Mouse (Mus musculus) myocyte (in vitro differentiated cells): ENCODE results near the gene Gm13124. TPM values are rescaled to one million over a fixed set of nuclear protein-coding genes. Genes with fewer than 3 reads are reported as not detected.
"Not testable (repeated sequence)": the region's sequence is repeated elsewhere in the genome, so short reads cannot be mapped to it uniquely, and the experiment has no call there.

Experiments used
- H3K27me3 ChIP-seq: one replicate; pipeline ENCODE4 v1.6.1; 2011; ENCODE audit not compliant: control insufficient read depth, insufficient read depth, insufficient read length
- H3K36me3 ChIP-seq: one replicate; pipeline ENCODE4 v1.6.1; 2011; ENCODE audit not compliant: control insufficient read depth, insufficient read depth
- H3K4me2 ChIP-seq: one replicate; pipeline ENCODE4 v1.6.1; 2011; ENCODE audit warnings: low read depth, control low read depth
- H3K4me3 ChIP-seq: one replicate; pipeline ENCODE4 v1.5.1; 2011; ENCODE audit warnings: mild to moderate bottlenecking, control low read depth, moderate library complexity
- H3K79me2 ChIP-seq: one replicate; pipeline ENCODE4 v1.6.1; 2011; ENCODE audit not compliant: control insufficient read depth, insufficient read depth
- H3ac ChIP-seq: one replicate; pipeline ENCODE4 v1.6.1; 2011; ENCODE audit not compliant: control insufficient read depth, insufficient read length
- CEBPB ChIP-seq: IDR thresholded peaks from 2 replicates; pipeline ENCODE4 v1.6.1; 2011; ENCODE audit warnings: mild to moderate bottlenecking, moderate library complexity; ENCODE audit not compliant: poor library complexity, insufficient read depth, severe bottlenecking
- E2F4 ChIP-seq: IDR thresholded peaks from one replicate; pipeline ENCODE4 v1.6.1; 2011; ENCODE audit warnings: mild to moderate bottlenecking, control low read depth, moderate library complexity; ENCODE audit not compliant: insufficient read depth
- MAX ChIP-seq: IDR thresholded peaks from one replicate; pipeline ENCODE4 v1.6.1; 2011; ENCODE audit warnings: low read depth, mild to moderate bottlenecking, control low read depth
- MYOD1 ChIP-seq, 3 experiments: IDR thresholded peaks; one replicate each; pipeline ENCODE4 v1.6.1; 2011; ENCODE audit warnings: control low read depth in 2 of 3, low read depth in 2 of 3, mild to moderate bottlenecking in 2 of 3, moderate library complexity in 1 of 3; ENCODE audit not compliant: insufficient read length in 2 of 3, control insufficient read depth in 1 of 3
- MYOG ChIP-seq, 3 experiments: IDR thresholded peaks; one replicate each; pipeline ENCODE4 v1.6.1; 2011; ENCODE audit warnings: control low read depth in 2 of 3, low read depth in 2 of 3, mild to moderate bottlenecking in 2 of 3; ENCODE audit not compliant: insufficient read length in 2 of 3, control insufficient read depth in 1 of 3, insufficient read depth in 1 of 3
- POLR2A ChIP-seq: IDR thresholded peaks from one replicate; pipeline ENCODE4 v1.6.1; 2011; ENCODE audit warnings: low read depth, mild to moderate bottlenecking, control low read depth, moderate library complexity; ENCODE audit not compliant: insufficient read length
- POLR2AphosphoS2 ChIP-seq: IDR thresholded peaks from one replicate; pipeline ENCODE4 v1.6.1; 2011; ENCODE audit warnings: low read depth, control low read depth; ENCODE audit not compliant: insufficient read length
- REST ChIP-seq: IDR thresholded peaks from one replicate; pipeline ENCODE4 v1.6.1; 2011; ENCODE audit warnings: mild to moderate bottlenecking, control low read depth, moderate library complexity; ENCODE audit not compliant: insufficient read depth, insufficient read length
- SRF ChIP-seq: IDR thresholded peaks from one replicate; pipeline ENCODE4 v1.6.1; 2011; ENCODE audit warnings: low read depth; ENCODE audit not compliant: control insufficient read depth, insufficient read length
- TCF12 ChIP-seq: IDR thresholded peaks from one replicate; pipeline ENCODE4 v1.6.1; 2011; ENCODE audit warnings: mild to moderate bottlenecking, control low read depth; ENCODE audit not compliant: poor library complexity, insufficient read depth, severe bottlenecking
- TCF3 ChIP-seq: IDR thresholded peaks from one replicate; pipeline ENCODE4 v1.6.1; 2011; ENCODE audit warnings: low read depth, control low read depth; ENCODE audit not compliant: insufficient read length
- USF1 ChIP-seq: IDR thresholded peaks from one replicate; pipeline ENCODE4 v1.6.1; 2011; ENCODE audit warnings: low read depth, mild to moderate bottlenecking, control low read depth, moderate library complexity
- polyA plus RNA-seq: library from polyadenylated mRNA; unstranded; fragments of >200 nt; fragmentation: generic; extraction: Trizol; gene quantifications from one replicate; pipeline ENCODE4 v1.2.1, GENCODE M21; 2012; ENCODE audit warnings: missing spikeins

Gene Gm13124
- polyA plus RNA-seq = not detected

DNA sequence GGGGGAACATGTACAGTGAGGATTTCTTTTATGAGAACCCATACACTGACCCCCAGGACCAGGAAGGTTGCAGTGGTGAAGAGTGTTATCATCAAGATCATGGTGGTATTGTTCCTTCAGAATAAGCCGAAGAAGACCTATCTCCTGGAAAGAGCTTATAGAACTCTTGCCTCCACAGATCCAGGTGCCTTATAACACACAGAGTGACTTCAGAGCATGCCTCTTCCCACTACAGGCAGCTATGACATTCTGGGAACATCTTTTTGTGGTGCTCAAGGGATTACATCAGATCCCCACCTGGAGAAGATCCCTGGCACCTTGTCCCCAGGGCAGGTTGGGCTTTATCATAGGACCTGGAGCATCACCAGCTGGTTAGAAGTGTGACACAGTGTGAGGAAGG, at the start of gene Gm13124:
Gene Gm13124, minus strand, starts transcription at position 101 of the 400 bp plus-strand sequence.
- no peak for TF ChIP-seq MYOG (IDR thresholded peaks at IDR 0.05; ENCODE audit: control insufficient read depth in 1 of 3, insufficient read depth in 1 of 3, insufficient read length in 2 of 3, low read depth in 2 of 3)
- no peak for TF ChIP-seq SRF
- Histone ChIP-seq H3K27me3 (no peaks in the 10 kb centered on the region), H3K4me3 (no peak within 1 kb of the TSS)

DNA sequence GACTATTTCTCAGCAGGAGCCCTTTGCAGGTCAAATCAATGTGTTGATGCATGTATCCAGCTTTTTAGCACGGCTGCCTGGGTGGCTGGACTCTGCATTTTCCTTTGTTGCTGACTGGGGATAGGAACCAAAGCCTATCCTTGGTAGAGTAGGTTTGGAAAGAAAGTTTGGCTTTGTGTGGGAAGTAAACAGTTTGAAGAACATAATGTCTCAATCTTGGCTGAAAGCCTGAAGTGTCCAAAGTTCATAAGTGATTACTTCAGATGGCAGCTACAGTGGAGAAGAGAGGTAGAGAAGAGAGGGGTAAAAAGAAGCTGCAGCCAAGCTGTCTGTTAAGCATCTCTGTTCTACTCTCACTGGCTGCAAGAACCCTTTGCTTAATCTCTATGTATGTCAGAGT, 49.7 kb upstream of the Gm13124 start:
- no peak overlapping the region for H3K4me3 ChIP-seq
- H3ac ChIP-seq = no peak overlapping the region
- H3K79me2 ChIP-seq = no peaks in the 10 kb centered on the region
- TF ChIP-seq REST = no peak
- TF ChIP-seq SRF = no peak
- TF ChIP-seq CEBPB = no peak
- TF ChIP-seq E2F4 = no peak
- no peak for TF ChIP-seq MYOG (IDR thresholded peaks at IDR 0.05; ENCODE audit: control insufficient read depth in 1 of 3, insufficient read depth in 1 of 3, insufficient read length in 2 of 3, low read depth in 2 of 3)
- no peak for TF ChIP-seq TCF12
- TF ChIP-seq POLR2A = no peak
- no peak for TF ChIP-seq POLR2AphosphoS2
- no peak for TF ChIP-seq TCF3
- TF ChIP-seq MYOD1 (IDR thresholded peaks at IDR 0.05; ENCODE audit: control insufficient read depth in 1 of 3, insufficient read length in 2 of 3, low read depth in 2 of 3) = no peak
- TF ChIP-seq USF1 = no peak
- TF ChIP-seq MAX = no peak
- H3K36me3 ChIP-seq = no peaks in the 10 kb centered on the region
- H3K27me3 ChIP-seq = no peaks in the 10 kb centered on the region
- H3K4me2 ChIP-seq = no peak overlapping the region

More for the DNA sequence above, at the start of gene Gm13124:
- Histone ChIP-seq H3K79me2 (no peaks in the 10 kb centered on the region), H3K4me2 (no peak within 1 kb of the TSS), H3ac (no peak within 1 kb of the TSS), H3K36me3 (no peaks in the 10 kb centered on the region)

DNA sequence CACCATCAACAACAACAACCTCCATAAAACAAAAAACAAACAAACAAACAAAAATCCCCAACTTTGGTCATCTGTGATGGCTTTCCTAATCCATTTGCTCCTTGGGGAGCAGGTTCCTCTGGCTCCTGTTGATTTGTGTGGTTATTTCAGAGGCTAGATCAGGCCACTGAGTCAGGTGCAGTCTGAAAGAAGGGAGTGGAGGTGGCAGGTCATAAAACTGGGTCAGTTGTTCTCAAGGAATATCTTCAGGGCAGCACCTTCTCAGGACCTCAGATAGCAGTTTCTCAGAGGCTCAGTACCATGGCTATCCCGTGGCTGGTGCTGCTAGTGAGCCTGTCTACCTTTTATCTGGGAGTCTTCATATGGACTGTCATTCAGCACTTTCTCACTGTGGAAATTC, 48.5 kb upstream of the Gm13124 start, which contains the start of gene Aadacl4:
Gene Aadacl4, plus strand, starts transcription at position 301 of the 400 bp plus-strand sequence.
- TF ChIP-seq POLR2AphosphoS2 (no peak), TCF3 (no peak), E2F4 (no peak), TCF12 (no peak), USF1 (no peak), SRF (no peak), MYOG (IDR thresholded peaks at IDR 0.05; ENCODE audit: control insufficient read depth in 1 of 3, insufficient read depth in 1 of 3, insufficient read length in 2 of 3, low read depth in 2 of 3) (no peak), CEBPB (no peak), POLR2A (no peak), MAX (no peak), REST (no peak), MYOD1 (IDR thresholded peaks at IDR 0.05; ENCODE audit: control insufficient read depth in 1 of 3, insufficient read length in 2 of 3, low read depth in 2 of 3) (no peak)
- no peak within 1 kb of the TSS for H3ac ChIP-seq
- no peak within 1 kb of the TSS for H3K4me2 ChIP-seq
- no peaks in the 10 kb centered on the region for H3K79me2 ChIP-seq
- no peaks in the 10 kb centered on the region for H3K36me3 ChIP-seq
- H3K4me3 ChIP-seq = no peak within 1 kb of the TSS
- H3K27me3 ChIP-seq = no peaks in the 10 kb centered on the region

DNA sequence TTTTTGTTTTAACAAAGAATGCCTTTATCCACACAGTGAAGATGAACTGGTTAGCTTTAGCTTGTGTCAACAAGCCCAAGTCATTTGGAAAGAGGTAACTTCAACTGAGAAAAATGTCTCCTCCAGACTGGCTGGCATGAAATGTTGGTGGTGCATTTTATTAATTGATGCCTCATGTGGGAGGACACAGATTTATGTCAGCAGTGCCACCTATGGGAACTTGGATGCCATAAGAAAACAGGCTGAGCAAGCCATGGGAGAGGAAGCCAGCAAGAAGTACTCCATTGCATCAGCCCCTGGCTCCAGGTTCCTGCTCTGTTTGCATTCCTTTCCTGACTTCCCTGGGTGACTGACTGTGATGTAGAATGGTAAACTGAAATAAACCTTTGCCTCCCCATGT, 27.9 kb upstream of the Gm13124 start:
- H3K79me2 ChIP-seq = no peaks in the 10 kb centered on the region
- no peak overlapping the region for H3ac ChIP-seq

GRCm38 (mm10) chr4:144586207-144586606, 21.3 kb upstream of the Gm13124 start:
- not testable (repeated sequence) for H3K79me2 ChIP-seq, H3K27me3 ChIP-seq, H3K36me3 ChIP-seq, H3K4me3 ChIP-seq, H3K4me2 ChIP-seq, H3ac ChIP-seq

More for the DNA sequence above, 27.9 kb upstream of the Gm13124 start:
- Histone ChIP-seq H3K27me3 (no peaks in the 10 kb centered on the region), H3K36me3 (no peaks in the 10 kb centered on the region), H3K4me3 (no peak overlapping the region), H3K4me2 (no peak overlapping the region)
- no peak for TF ChIP-seq E2F4
- no peak for TF ChIP-seq TCF12
- no peak for TF ChIP-seq MYOG (IDR thresholded peaks at IDR 0.05; ENCODE audit: control insufficient read depth in 1 of 3, insufficient read depth in 1 of 3, insufficient read length in 2 of 3, low read depth in 2 of 3)
- TF ChIP-seq REST = no peak
- TF ChIP-seq POLR2AphosphoS2 = no peak
- TF ChIP-seq POLR2A = no peak
- TF ChIP-seq MAX = no peak
- TF ChIP-seq USF1 = no peak
- TF ChIP-seq MYOD1 (IDR thresholded peaks at IDR 0.05; ENCODE audit: control insufficient read depth in 1 of 3, insufficient read length in 2 of 3, low read depth in 2 of 3) = no peak
- no peak for TF ChIP-seq CEBPB
- no peak for TF ChIP-seq SRF
- TF ChIP-seq TCF3 = no peak
